Mouse (Mus musculus) heart, embryonic 11.5 days (tissue): Measurements from ENCODE around the gene Zfp804b. TPM values are rescaled to one million over a fixed set of nuclear protein-coding genes. Genes with fewer than 3 reads are reported as not detected.
"Not testable (repeated sequence)": the region's sequence is repeated elsewhere in the genome, so short reads cannot be mapped to it uniquely, and the experiment has no call there.

Experiments
- ATAC-seq: fragments of 200-750 bp; cut with Nextera tagmentation; replicated peaks from 2 replicates; pipeline ENCODE4 v1.8.0; 2017; ENCODE audit warnings: moderate library complexity; ENCODE audit not compliant: insufficient number of reproducible peaks, low FRiP score, low TSS enrichment
- H3K27ac ChIP-seq: fragments of 300-500 bp; sonication (generic); 2 replicates; pipeline ENCODE4 v1.5.1; 2014; ENCODE audit warnings: mild to moderate bottlenecking, low read depth, low read length
- H3K27me3 ChIP-seq: fragments of 300-500 bp; sonication (generic); 2 replicates; pipeline ENCODE4 v1.6.1; 2014; ENCODE audit warnings: mild to moderate bottlenecking, low read length, mixed read lengths; ENCODE audit not compliant: control insufficient read depth, insufficient read depth
- H3K36me3 ChIP-seq: fragments of 300-500 bp; sonication (generic); 2 replicates; pipeline ENCODE4 v1.6.1; 2014; ENCODE audit warnings: mild to moderate bottlenecking, low read length, moderate library complexity, mixed read lengths; ENCODE audit not compliant: control insufficient read depth, insufficient read depth
- H3K4me1 ChIP-seq: fragments of 300-500 bp; sonication (generic); 2 replicates; pipeline ENCODE4 v1.6.1; 2014; ENCODE audit warnings: low read length; ENCODE audit not compliant: control insufficient read depth, insufficient read depth
- H3K4me2 ChIP-seq: fragments of 300-500 bp; sonication (generic); 2 replicates; pipeline ENCODE4 v1.6.1; 2014; ENCODE audit warnings: mild to moderate bottlenecking, moderate library complexity
- H3K4me3 ChIP-seq: fragments of 300-500 bp; sonication (generic); 2 replicates; pipeline ENCODE4 v1.5.1; 2014; ENCODE audit warnings: low read depth, low read length
- H3K9ac ChIP-seq: fragments of 300-500 bp; sonication (generic); 2 replicates; pipeline ENCODE4 v1.6.1; 2014; ENCODE audit warnings: mild to moderate bottlenecking, low read depth, low read length, moderate library complexity
- H3K9me3 ChIP-seq: fragments of 300-500 bp; sonication (generic); replicated peaks from 2 replicates; pipeline ENCODE4 v1.6.1; 2016; ENCODE audit warnings: low read length; ENCODE audit not compliant: control insufficient read depth
- WGBS: fragments of 180-500 bp; shearing (Covaris S2); extraction: QIAGEN DNeasy Blood & Tissue Kit; methylation state at CpG from one replicate; pipeline ENCODE4 v1.1.7; 2014; ENCODE audit not compliant: insufficient replicate concordance; 5-methylcytosine and 5-hydroxymethylcytosine counted together
- polyA plus RNA-seq: library from polyadenylated mRNA; unstranded; fragments of >200 nt; fragmentation: Nextera tagmentation; extraction: Ambion mirVana; gene quantifications from 2 replicates; pipeline ENCODE4 v1.2.1, GENCODE M21; 2014

The Zfp804b gene
- polyA plus RNA-seq: 0.09 and 0.20 TPM in 2 replicates

- H3K4me3 ChIP-seq: peak within 1 kb of the TSS; percentile 62
- no peaks in the 10 kb centered on the region for H3K27me3 ChIP-seq
- H3K4me1 ChIP-seq: no peaks in the 10 kb centered on the region
- peak within 1 kb of the TSS; percentile 56 for H3K9ac ChIP-seq
- no peaks in the 10 kb centered on the region for H3K36me3 ChIP-seq
- H3K4me2 ChIP-seq: peak within 1 kb of the TSS; percentile 90
- ATAC-seq: peak; percentile 83
- H3K27ac ChIP-seq: no peak within 1 kb of the TSS
- H3K9me3 ChIP-seq: no peaks in the 10 kb centered on the region
- WGBS: under 1% methylated on average over 50 of the region's 50 CpGs
Measured at GRCm38 (mm10) chr5:7344145-7345010, at the start of gene Zfp804b. Zfp804b (minus strand) TSS chr5:7344756.

- H3K27me3 ChIP-seq, H3K9me3 ChIP-seq, H3K4me3 ChIP-seq, H3K27ac ChIP-seq, H3K4me1 ChIP-seq, H3K9ac ChIP-seq, ATAC-seq, H3K4me2 ChIP-seq, H3K36me3 ChIP-seq: not testable (repeated sequence)
- 83% methylated on average over 1 of the region's 1 CpGs for WGBS
Measured at GRCm38 (mm10) chr5:7364616-7365015, 20.1 kb upstream of the Zfp804b start.

- Histone ChIP-seq H3K4me2 (peak overlapping the region; percentile 90), H3K9me3 (no peaks in the 10 kb centered on the region), H3K4me3 (peak overlapping the region; percentile 62), H3K4me1 (no peaks in the 10 kb centered on the region), H3K9ac (peak overlapping the region; percentile 54; the same call in 1 of the 2 replicates), H3K36me3 (no peaks in the 10 kb centered on the region), H3K27me3 (no peaks in the 10 kb centered on the region), H3K27ac (no peak overlapping the region)
- peak; percentile 59; the same call in 1 of the 2 replicates for ATAC-seq
- WGBS: under 1% methylated on average over 11 of the region's 11 CpGs
Measured at GRCm38 (mm10) chr5:7345011-7345389, 444 bp upstream of the Zfp804b start.

- Histone ChIP-seq H3K4me3 (no peak overlapping the region), H3K4me1 (no peaks in the 10 kb centered on the region), H3K9me3 (no peaks in the 10 kb centered on the region), H3K27me3 (no peaks in the 10 kb centered on the region), H3K36me3 (no peaks in the 10 kb centered on the region), H3K4me2 (no peak overlapping the region), H3K9ac (no peak overlapping the region), H3K27ac (no peak overlapping the region)
- WGBS: 76% methylated on average over 4 of the region's 4 CpGs
- no peak for ATAC-seq
Measured at GRCm38 (mm10) chr5:7325594-7325993, 19.0 kb downstream of the Zfp804b start.

GRCm38 (mm10) chr5:7303819-7304218, 40.7 kb downstream of the Zfp804b start, which contains the start of gene Tex47:
Tex47 (plus strand) TSS chr5:7304119.
- Histone ChIP-seq H3K4me3 (no peak within 1 kb of the TSS), H3K27me3 (no peaks in the 10 kb centered on the region), H3K4me1 (no peaks in the 10 kb centered on the region), H3K9ac (no peak within 1 kb of the TSS), H3K4me2 (no peak within 1 kb of the TSS), H3K36me3 (no peaks in the 10 kb centered on the region), H3K27ac (no peak within 1 kb of the TSS), H3K9me3 (no peaks in the 10 kb centered on the region)
- WGBS: 83% methylated on average over 1 of the region's 1 CpGs
- ATAC-seq: no peak

GRCm38 (mm10) chr5:7302969-7303368, 41.6 kb downstream of the Zfp804b start:
- Histone ChIP-seq H3K27me3 (no peaks in the 10 kb centered on the region), H3K4me3 (no peak overlapping the region), H3K27ac (no peak overlapping the region), H3K9ac (no peak overlapping the region), H3K4me2 (no peak overlapping the region), H3K36me3 (no peaks in the 10 kb centered on the region), H3K4me1 (no peaks in the 10 kb centered on the region), H3K9me3 (no peaks in the 10 kb centered on the region)
- no peak for ATAC-seq
- 74% methylated on average over 1 of the region's 1 CpGs for WGBS

- no peaks in the 10 kb centered on the region for H3K9me3 ChIP-seq
- H3K27me3 ChIP-seq: no peaks in the 10 kb centered on the region
- ATAC-seq: no peak
- 80% methylated on average over 1 of the region's 1 CpGs for WGBS
- no peak overlapping the region for H3K4me3 ChIP-seq
- H3K27ac ChIP-seq: no peak overlapping the region
- no peak overlapping the region for H3K9ac ChIP-seq
- H3K36me3 ChIP-seq: no peaks in the 10 kb centered on the region
- H3K4me2 ChIP-seq: no peak overlapping the region
- H3K4me1 ChIP-seq: no peaks in the 10 kb centered on the region
Measured at GRCm38 (mm10) chr5:7284336-7284735, 60.2 kb downstream of the Zfp804b start.

GRCm38 (mm10) chr5:7276659-7277455, 67.7 kb downstream of the Zfp804b start:
- Histone ChIP-seq H3K9ac (no peak overlapping the region), H3K4me1 (no peaks in the 10 kb centered on the region), H3K4me3 (no peak overlapping the region), H3K4me2 (no peak overlapping the region), H3K27ac (no peak overlapping the region), H3K36me3 (no peaks in the 10 kb centered on the region), H3K9me3 (no peaks in the 10 kb centered on the region), H3K27me3 (no peaks in the 10 kb centered on the region)
- WGBS: 83% methylated on average over 7 of the region's 7 CpGs
- no peak; the same call in 1 of the 2 replicates for ATAC-seq
